Comparison of ENCODE assay signal across 22 mouse cellular contexts in genomic region chr6:73113365-73113764, GRCm38 (mm10).
A peak's percentile ranks its signal among the peaks of the same experiment; 100 is the strongest.
DNase-seq lines count a peak whose midpoint lies in the region; ATAC-seq and TF ChIP-seq lines count a peak whose summit lies in the region.
"Had no signal": no experiment of that assay in that cellular context is flagged by ENCODE, and none has a peak within 500 bp of the region (broad histone marks: within the 10 kb centered on the region; RNA-seq: fewer than 3 reads in every experiment).

No protein-coding gene starts in this region.

- WGBS in heart, embryonic 10.5 days: 81% methylated on average over 2 of the region's 2 CpGs
- 32% methylated on average over 2 of the region's 2 CpGs for WGBS in lung, embryonic 14.5 days
- WGBS in large intestine, adult 2 months: 6% methylated on average over 2 of the region's 2 CpGs

- no peaks in the 10 kb centered on the region for H3K36me3 ChIP-seq in heart, embryonic 10.5 days
- no peaks in the 10 kb centered on the region for H3K36me3 ChIP-seq in lung, embryonic 14.5 days (ENCODE audit: insufficient read depth)
- H3K36me3 ChIP-seq: embryonic facial prominence, embryonic 13.5 days; hindbrain, embryonic 15.5 days; intestine, embryonic 15.5 days had no signal

- ATAC-seq in lung, embryonic 14.5 days (ENCODE audit: insufficient read depth): no peak
- ATAC-seq in activated CD4-positive, CD25-positive, alpha-beta regulatory T cell, adult 4 months: no peak
- ATAC-seq: intestine, embryonic 15.5 days had no signal

- H3K27me3 ChIP-seq in heart, embryonic 10.5 days (ENCODE audit: insufficient read depth, poor library complexity, severe bottlenecking): no peaks in the 10 kb centered on the region
- H3K27me3 ChIP-seq in lung, embryonic 14.5 days (ENCODE audit: insufficient read depth, low read length): no peaks in the 10 kb centered on the region
- H3K27me3 ChIP-seq: embryonic facial prominence, embryonic 13.5 days; hindbrain, embryonic 15.5 days; intestine, embryonic 15.5 days had no signal

- H3K27ac ChIP-seq in heart, embryonic 10.5 days: no peak overlapping the region
- H3K27ac ChIP-seq in lung, embryonic 14.5 days (ENCODE audit: low read depth): no peak overlapping the region
- H3K27ac ChIP-seq: embryonic facial prominence, embryonic 13.5 days; hindbrain, embryonic 15.5 days; intestine, embryonic 15.5 days; layer of hippocampus, adult 2 months; macrophage; stomach, postnatal 0 days had no signal

- H3K4me2 ChIP-seq in lung, embryonic 14.5 days: no peak overlapping the region
- H3K4me2 ChIP-seq: embryonic facial prominence, embryonic 13.5 days; heart, embryonic 11.5 days; hindbrain, embryonic 15.5 days; intestine, embryonic 15.5 days; midbrain, embryonic 11.5 days had no signal

- no peaks in the 10 kb centered on the region for H3K9me3 ChIP-seq in heart, embryonic 10.5 days
- H3K9me3 ChIP-seq in lung, embryonic 14.5 days (ENCODE audit: low read depth, low read length): no peaks in the 10 kb centered on the region
- H3K9me3 ChIP-seq: embryonic facial prominence, embryonic 13.5 days; hindbrain, embryonic 15.5 days; intestine, embryonic 15.5 days had no signal

- DNase-seq in heart, postnatal 4 days: peak; percentile 12
- no peak for DNase-seq in heart, embryonic 10.5 days (ENCODE audit: low spot score)
- peak; percentile 72 for DNase-seq in lung, embryonic 14.5 days
- DNase-seq in lung, adult 18-20 months: no peak
- peak; percentile 8 for DNase-seq in brain, adult 2 months (ENCODE audit: low read depth, low spot score)
- DNase-seq in large intestine, adult 2 months (ENCODE audit: low read depth, low spot score): peak; percentile 36
- DNase-seq: adrenal gland, postnatal 10 days; cerebellum, adult 11 months; cerebellum, postnatal 10 days; layer of hippocampus, postnatal 36 days; liver; retina, postnatal 1 day; right cerebral cortex, postnatal 4 days had no signal

- H3K4me3 ChIP-seq in heart, embryonic 10.5 days: no peak overlapping the region
- H3K4me3 ChIP-seq in lung, embryonic 14.5 days (ENCODE audit: low read depth, low read length): no peak overlapping the region
- H3K4me3 ChIP-seq: embryonic facial prominence, embryonic 13.5 days; hindbrain, embryonic 15.5 days; intestine, embryonic 15.5 days; layer of hippocampus, adult 2 months had no signal

- TF ChIP-seq CTCF in lung, embryonic 14.5 days (IDR thresholded peaks at IDR 0.05; ENCODE audit: low read depth): no peak

- no peaks in the 10 kb centered on the region for H3K4me1 ChIP-seq in heart, embryonic 10.5 days
- H3K4me1 ChIP-seq in lung, embryonic 14.5 days (ENCODE audit: insufficient read depth): no peaks in the 10 kb centered on the region
- H3K4me1 ChIP-seq: embryonic facial prominence, embryonic 13.5 days; hindbrain, embryonic 15.5 days; intestine, embryonic 15.5 days had no signal

- no peak overlapping the region for H3K9ac ChIP-seq in lung, embryonic 14.5 days
- H3K9ac ChIP-seq: embryonic facial prominence, embryonic 13.5 days; hindbrain, embryonic 15.5 days; intestine, embryonic 15.5 days had no signal

Comparison
In these comparisons a context has a peak if more than half of its experiments do, and no peak if none do; other contexts are left out.
1. DNase-seq: peak in heart, postnatal 4 days (single experiment), lung, embryonic 14.5 days (single experiment), brain, adult 2 months (single experiment) and large intestine, adult 2 months (single experiment); none in heart, embryonic 10.5 days (single experiment) and lung, adult 18-20 months (0 of 2).